Mouse (Mus musculus): ENCODE measurements around the gene Sephs1.
"Not testable (repeated sequence)": the region's sequence is repeated elsewhere in the genome, so short reads cannot be mapped to it uniquely, and the experiment has no call there.

Sephs1 gene

DNA sequence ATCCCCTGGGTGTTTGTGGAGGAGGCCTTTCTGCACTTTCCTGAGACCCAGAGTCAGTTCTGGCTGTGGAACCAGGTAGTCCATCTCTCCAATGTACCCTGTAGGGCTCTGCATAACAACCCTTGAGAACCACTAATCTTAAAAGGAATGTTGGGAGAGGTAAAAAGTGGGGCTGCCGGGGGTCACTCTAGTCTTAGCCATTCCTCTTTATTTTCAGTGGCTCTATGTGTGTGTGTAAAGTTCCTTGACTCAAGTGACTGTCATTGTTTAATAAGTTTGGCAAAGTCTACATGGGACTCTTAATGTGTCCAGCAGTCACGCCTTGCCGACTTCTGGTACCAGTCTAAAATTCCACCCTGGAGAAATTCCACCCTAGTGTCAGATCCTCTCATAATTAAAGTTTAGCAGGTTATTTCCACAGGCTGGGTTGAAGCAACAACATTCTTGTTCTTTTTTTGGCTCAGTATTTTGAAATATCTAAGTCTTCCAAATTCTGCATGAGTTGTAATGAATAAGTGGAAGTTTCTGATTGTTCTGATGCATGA lies 27.5 kb downstream of the Sephs1 start:
- DNase-seq = no peak

DNA sequence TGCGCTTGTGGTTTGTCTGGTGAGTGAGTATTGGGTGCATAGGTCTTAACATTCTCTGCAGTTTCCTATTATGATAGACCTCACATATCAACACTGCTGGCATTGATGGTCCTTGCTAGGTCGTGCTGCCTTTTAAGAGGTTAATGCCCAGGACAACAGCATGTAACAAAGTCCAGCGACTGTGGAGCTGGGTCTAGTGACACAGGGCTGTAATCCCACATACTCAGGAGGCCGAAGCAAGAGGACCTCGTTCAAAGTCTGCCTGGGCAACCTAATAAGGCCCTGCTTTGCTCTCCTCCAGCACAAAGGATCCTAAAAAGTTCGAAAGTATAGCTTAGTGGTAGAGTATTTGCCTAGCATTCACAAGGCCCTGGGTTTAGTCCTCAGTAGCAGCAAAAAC lies 28.5 kb downstream of the Sephs1 start:
- no peak for DNase-seq

DNA sequence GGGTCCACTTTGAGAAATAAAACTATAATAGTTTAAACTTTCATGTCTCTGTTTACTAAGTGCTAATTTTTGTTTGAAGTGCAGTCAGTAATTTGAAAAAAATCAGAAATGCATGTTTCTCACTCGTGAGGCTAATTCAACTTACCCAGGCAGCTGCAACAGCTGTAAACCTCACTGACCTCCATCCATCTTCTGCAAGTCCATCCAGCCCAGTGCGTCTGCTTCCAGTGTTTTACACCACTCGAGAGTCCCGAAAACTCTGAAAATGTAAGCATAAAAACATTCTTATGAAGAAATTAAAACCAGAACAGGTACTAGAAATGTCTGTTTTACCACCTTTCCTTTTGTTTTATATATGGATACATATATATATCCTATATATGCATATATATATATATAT lies 29.2 kb downstream of the Sephs1 start:
- no peak for DNase-seq

DNA sequence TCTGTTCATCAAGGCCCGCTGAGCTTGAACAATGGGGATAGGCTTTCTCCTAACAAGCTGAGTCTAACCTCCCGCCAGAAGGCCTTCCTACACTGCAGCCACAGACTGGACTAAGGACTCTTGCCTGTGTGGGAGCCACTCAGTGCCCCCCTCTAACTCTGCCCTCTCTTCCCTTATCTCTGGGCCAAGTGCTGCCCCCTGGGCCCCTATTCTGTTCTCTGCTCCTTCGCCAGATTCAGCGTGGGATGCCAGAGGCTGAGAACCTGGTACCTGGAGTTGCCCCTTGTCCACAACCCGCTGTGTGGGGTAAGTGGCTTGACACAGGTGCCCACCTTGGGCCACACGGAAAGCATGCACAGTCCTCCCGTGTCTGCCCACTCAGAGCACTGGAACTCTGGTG lies 32.6 kb downstream of the Sephs1 start:
- DNase-seq = no peak

DNA sequence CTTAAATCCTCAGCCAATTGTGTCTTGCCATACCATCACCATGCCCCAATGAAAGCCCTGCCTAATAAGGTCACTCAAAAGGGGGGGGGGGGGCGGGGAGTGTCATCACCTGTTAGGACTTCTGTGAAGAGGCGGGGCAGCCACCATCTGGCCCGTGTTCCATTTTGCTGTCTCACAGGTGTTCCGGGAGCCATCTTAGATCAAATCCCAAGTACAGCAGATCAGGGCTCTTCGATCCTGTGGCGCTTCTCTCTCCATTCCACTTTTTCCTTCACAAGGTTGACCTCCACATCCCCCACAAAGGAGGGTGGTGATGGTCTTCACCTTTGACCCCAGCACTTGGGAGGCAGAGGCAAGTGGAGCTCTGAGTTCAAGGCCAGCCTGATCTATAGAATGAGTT lies 34.7 kb downstream of the Sephs1 start:
- no peak for DNase-seq

DNA sequence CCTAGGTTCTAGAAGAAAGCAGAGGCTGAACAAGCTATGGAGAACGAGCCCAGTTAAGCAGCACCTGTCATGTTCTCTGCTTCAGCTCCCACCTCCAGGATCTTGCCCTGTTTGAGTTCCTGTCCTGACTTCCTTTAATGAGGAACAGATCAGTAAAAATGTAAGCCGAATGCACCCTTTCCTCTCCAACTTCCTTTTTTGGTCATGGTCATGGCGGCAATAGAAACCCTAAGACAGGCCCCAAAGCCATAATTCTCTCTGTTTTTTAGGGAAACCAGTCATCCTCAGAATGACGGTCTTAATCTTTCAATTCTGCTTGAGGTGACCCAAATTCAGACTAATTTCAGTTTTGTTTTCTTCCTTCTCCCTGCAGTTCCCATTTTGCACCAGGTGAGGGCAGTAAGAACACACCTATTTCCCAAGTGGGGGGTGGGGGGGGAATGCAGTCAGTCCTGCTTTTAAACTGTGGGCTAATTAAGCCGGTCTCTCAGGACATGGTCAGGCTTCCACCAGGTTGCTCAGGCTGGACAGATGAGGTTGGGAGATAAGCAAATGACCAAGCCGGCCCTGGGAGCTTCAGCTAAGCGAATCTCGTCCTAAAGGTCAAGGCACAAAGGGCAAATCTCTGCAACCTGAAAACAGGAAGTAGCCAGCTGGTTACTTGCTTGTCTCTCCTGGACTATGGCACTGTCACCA lies 36.1 kb downstream of the Sephs1 start:
- DNase-seq = peak; percentile 59 to 75

DNA sequence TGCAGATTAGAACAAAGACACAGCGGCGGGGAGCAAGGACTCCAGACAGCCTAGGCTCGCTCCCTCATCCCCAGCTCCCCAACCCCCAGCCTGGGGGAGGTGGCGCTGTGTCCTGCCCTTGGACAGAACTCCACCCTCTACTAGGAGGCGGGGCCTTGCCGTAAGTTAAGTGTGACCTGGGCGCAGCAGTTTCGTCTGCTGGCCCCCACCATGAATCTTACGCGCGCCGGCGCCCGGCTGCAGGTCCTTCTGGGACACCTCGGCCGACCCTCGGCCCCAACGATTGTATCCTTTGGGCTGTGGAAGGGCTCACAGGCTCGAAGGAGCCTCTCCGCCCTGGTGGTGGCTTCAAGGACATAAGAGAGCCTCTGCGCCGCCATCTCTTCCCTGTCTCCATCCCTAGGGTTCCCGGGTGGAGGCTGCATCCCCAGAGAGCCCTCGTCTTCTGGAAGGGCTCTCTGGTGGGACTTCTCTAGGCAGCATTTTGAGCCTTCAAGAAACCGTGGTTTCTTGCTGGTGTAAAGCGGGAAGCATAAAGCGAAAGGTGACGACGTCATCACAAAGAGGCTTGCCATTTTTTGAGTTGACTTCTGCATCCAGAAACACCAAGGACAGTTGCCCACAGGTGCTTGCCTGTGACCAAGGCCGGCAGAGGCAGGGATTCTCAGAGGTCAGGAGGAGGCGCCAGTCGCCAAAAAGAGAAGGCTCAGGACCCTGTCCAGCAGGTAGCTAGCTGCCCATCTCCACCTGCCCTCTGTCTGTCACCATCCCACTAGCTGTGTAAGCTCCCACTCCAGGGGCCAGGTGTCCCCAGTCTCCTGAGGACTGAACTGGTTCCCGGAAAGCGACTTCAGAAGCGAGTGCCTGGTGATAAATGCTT lies 37.7 kb downstream of the Sephs1 start, which contains the start of gene Phyh:
Phyh (plus strand) TSS at position 160 of the 880 bp plus-strand sequence.
- peak; percentile 81 to 84 for DNase-seq

DNA sequence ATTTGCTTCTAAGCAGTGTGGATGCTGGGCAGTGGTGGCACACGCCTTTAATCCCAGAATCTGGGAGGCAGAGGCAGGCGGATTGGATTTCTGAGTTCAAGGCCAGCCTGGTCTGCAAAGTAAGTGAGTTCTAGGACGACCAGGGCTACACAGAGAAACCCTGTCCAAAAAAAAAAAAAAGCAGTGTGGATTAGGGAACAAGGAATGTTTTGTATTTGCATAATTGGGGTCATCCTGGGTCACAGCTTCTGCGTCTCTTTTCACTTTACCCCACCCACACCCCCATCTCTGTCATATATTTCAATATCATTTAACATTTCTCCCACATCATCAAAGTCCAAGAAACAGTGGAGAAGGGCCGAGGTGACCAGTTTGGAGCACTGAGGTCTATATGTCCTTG lies 39.7 kb downstream of the Sephs1 start:
- no peak for DNase-seq

DNA sequence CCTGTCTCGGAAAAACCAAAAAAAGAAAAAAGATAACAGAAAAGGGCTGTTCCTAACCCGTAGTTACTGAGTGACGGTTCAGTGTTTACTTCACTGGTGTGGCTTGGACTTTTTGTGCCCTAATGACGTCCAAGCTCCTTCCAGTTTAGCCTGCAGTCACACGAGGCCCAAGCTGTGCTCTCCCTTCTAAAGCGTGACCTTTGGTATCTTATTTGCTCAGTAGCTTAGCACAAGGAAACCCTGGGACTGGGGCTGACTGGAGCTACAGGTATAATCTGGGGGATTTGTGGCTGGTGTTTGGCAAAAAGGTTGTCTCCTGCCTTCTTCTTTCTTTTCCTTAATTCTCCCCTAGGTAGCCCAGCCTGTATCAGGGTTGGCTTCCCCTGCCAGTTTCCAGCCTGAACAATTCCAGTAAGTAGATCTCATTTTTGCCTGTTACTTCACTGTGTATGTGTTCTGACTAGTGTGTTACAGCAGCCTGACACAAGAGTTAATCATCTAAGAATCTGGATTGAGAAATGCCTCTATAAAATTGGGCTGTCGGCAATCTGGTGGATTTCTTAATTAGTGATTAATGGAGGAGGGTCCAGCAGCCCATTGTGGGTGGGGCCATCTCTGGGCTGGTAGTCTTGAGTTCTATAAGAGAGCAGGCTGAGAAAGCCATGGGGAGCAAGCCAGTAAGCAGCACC lies 41.3 kb downstream of the Sephs1 start:
- DNase-seq = no peak

DNA sequence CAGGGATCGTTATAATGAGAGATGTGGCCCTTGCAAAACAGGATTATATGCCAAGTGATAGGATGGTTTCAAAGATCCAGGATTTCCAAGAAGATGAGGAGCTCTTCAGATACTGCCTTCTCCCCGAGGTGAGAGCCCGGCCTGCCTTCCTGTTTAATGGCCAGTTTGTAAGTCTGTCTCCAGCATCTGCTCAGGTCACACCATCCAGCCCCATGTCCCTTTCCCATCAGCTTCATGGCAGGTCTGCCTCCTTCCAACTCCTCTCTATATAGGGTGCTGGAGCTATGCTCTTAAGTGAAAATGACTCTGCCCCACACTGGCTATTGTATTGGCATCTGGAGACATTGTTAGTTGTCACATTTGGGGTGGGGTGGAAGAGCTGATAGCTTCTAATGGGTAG lies 46.0 kb downstream of the Sephs1 start:
- DNase-seq = no peak

DNA sequence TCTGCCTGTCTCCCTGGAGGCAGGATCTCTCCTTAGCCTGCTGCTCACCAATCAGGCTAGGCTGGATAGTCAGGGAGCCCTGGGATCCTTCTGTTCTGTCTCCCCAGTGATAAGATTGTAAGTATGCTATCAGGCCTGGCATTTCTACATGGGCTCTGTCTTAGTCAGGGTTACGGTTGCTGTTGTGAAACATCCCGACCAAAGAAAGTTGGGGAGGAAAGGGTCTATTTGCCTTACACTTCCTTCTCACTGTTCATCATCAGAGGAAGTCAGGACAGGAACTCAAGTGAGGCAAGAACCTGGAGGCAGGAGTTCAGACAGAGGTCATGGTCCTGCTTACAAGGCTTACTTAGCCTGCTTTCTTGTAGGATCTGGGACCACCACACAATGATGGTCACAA lies 47.9 kb downstream of the Sephs1 start:
- DNase-seq = no peak

DNA sequence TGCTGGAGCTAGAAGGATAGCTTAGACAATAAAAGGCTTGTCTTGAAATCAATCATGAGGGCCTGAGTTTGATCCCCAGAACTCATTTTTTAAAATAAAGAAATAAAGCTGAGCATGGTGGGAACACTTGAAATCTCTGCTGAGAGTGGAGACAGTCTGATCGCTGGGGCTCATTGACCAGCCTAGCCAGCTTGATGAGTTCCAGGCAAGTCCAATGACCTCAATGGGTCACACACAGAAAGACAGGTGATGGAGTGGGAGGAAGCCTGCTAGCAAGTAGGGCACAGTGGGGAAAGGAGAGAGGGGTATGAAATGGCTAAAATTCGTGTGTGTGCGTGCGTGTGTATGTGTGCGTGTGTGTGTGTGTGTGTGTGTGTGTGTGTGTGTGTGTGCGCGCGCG lies 53.2 kb downstream of the Sephs1 start:
- no peak for DNase-seq

DNA sequence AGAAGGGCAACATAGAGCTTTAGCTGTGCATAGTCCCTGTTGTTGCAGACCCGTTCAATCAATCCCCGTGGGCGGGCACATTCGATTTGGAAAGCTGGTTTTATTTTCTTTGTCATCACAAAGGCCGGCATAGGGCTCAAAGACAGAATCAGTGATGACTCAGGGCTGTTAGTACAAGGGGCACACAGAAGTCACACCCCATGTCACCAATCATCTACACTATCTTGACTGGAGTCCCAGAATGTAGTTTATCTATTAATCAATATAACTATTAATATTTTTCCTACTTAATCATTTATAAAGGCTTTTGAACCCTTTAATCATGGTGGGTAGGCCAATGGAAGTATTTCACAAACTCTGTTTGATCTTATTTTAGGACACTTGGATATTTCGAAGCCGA lies 56.6 kb downstream of the Sephs1 start:
- no peak for DNase-seq

DNA sequence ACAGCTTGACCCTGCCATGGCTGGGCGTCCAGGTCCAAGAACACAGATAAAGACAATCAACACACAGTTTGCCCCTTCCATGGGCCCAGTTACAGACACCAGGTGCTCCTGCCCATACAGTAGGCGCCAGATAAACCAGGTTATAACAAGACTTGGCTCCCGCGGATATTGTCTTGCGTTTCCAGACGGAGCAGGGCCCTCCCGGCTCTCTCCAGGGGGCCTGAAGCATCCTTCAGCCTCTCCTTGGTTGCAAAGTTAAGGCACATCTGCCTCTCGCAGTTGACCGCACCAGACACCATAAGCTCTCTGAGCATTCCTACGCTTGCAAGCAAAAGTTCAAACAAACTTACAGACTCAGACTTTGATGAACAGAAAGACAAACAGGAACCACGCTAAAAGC lies 59.5 kb downstream of the Sephs1 start:
- no peak for DNase-seq

DNA sequence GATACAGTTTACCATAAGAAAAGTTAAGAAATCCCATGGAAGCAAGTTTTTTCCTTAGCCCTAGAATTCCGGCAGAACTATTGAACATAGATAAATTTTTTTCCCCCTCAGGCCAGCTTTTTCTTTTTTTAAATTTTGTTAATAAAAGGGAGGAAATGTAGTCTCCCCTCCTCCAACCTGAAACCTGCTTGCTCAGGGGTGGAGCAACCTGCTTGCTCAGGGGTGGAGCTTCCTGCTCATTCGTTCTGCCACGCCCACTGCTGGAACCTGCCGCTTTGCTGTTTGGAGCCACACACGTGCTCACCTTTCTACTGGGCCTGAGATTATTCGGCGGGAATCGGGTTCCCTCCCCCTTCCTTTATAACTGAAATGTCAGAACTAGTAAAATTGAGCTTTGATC lies 68.3 kb downstream of the Sephs1 start:
- DNase-seq = not testable (repeated sequence)

DNA sequence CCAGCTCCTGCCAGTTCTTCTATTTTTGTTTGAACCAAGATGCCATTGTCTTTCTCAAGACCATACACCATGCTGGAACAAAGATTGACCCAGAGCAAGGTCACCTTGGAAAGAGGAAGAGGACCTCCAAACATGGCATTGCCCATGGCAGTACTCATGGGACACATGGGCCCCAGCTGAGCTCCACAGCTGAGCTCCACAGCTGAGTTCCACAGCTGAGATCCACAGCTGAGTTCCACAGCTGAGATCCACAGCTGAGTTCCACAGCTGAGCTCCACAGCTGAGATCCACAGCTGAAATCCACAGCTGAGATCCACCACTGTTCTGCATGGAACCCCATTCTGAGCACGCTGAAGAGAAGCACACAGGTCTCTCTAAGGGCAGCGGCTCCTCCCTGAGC lies 69.6 kb downstream of the Sephs1 start:
- no peak for DNase-seq

DNA sequence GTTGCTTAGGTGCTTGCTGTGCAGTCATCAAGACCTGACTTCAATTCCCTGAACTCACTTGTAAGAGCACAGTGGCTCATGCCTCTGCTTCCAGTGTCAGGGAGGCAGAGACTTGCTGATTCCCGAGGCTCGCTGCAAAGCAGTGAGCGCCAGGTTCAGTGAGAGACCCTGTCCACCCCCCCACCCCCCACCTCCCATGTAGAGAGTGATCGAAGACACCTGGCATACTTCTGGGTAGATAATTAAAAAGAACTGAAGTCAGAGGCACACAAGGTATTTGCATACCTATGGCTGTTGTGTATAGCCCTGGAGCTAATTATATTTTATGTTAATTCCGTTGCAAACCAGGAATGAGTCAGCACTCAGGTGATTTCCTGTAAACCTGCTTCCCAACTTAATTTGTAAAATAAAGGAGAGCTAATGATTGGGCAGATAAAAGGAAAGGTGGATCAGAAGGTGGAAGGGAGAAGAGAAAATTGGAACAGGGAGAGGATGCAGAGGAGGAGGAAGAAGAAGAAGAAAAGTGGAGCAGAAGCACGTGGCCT lies 72.9 kb downstream of the Sephs1 start:
- DNase-seq = no peak

DNA sequence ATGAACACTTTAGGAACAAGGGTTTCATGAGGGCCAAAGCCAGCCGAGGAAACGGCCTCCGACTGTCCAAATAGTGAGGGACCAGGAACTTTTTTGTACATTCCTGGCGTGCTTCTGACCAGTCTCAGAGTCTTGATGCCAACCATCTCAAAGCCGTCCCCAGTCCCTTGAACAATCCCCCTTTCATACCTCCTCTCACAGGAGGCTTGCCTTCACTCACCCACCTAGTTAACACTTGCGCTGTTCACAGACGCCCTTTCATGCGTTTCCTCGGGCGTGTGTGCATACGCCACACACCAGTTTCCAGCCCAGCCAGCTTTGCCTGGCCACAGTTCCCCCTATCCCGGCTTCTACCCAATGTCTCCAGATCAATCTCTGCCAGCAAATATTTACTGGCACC lies 76.7 kb downstream of the Sephs1 start:
- DNase-seq = no peak

All from cerebellum, postnatal 36 days (tissue).